Mouse (Mus musculus): ENCODE measurements at regions not wholly inside any gene's neighbourhood (a gene's known extent, or its start where the extent isn't known, plus 50 kb on each side); places are given as distances from the start of the nearest gene placed in this dataset.

GRCm38 (mm10) chr11:6894911-6895785, 57.7 kb upstream of the Gm11983 start:
- TF ChIP-seq CTCF (IDR thresholded peaks at IDR 0.05; ENCODE audit: borderline replicate concordance, insufficient read depth, low read depth, low read length), result no peak
- TF ChIP-seq POLR2A (IDR thresholded peaks at IDR 0.05; ENCODE audit: borderline replicate concordance, insufficient read depth, low read length), result no peak
